Mouse (Mus musculus): ENCODE results near the gene Cpeb2. TPM values are rescaled to one million over a fixed set of nuclear protein-coding genes. Genes with fewer than 3 reads are reported as not detected.

Gene Cpeb2
- total RNA-seq, 2 experiments from 2014 or later, result 28.5 to 31.9 TPM

GRCm38 (mm10) chr5:43235997-43236396, 3.0 kb downstream of the Cpeb2 start:
- intact Hi-C loops (cut with DNase I), result loop anchor here (5.0 to 10.0 kb wide), 3 partner anchors 439 to 824 kb away; no protein-coding TSS in a partner anchor
- DNase-seq, result no peak

GRCm38 (mm10) chr5:43236476-43236875, 3.5 kb downstream of the Cpeb2 start:
- intact Hi-C loops (cut with DNase I), result loop anchor here (5.0 to 10.0 kb wide), 3 partner anchors 438 to 824 kb away; no protein-coding TSS in a partner anchor
- no peak for DNase-seq

- intact Hi-C loops (cut with DNase I), result loop anchor here (5.0 to 10.0 kb wide), 3 partner anchors 438 to 825 kb away; no protein-coding TSS in a partner anchor
- DNase-seq, result no peak
Observed at GRCm38 (mm10) chr5:43237238-43237637, 4.3 kb downstream of the Cpeb2 start.

GRCm38 (mm10) chr5:43239141-43239835, 6.3 kb downstream of the Cpeb2 start:
- intact Hi-C loops (cut with DNase I), result loop anchor here (5.0 to 10.0 kb wide), 3 partner anchors 436 to 827 kb away; no protein-coding TSS in a partner anchor

GRCm38 (mm10) chr5:43240729-43241128, 7.8 kb downstream of the Cpeb2 start:
- no peak for DNase-seq
- intact Hi-C loops (cut with DNase I), result loop anchor here (10.0 kb wide), 1 partner anchor 1396 kb away; the partner anchor contains the start of gene Bod1l

More at GRCm38 (mm10) chr5:43239141-43239835, 6.3 kb downstream of the Cpeb2 start:
- DNase-seq, result no peak

- no peak for DNase-seq
- intact Hi-C loops (cut with DNase I), result loop anchor here (10.0 kb wide), 1 partner anchor 1401 kb away; the partner anchor contains the start of gene Bod1l
Observed at GRCm38 (mm10) chr5:43246236-43246635, 13.3 kb downstream of the Cpeb2 start.

GRCm38 (mm10) chr5:43246954-43247353, 14.0 kb downstream of the Cpeb2 start:
- intact Hi-C loops (cut with DNase I), result loop anchor here (10.0 kb wide), 1 partner anchor 1402 kb away; the partner anchor contains the start of gene Bod1l
- DNase-seq, result no peak

GRCm38 (mm10) chr5:43248001-43248430, 15.0 kb downstream of the Cpeb2 start:
- no peak for DNase-seq
- intact Hi-C loops (cut with DNase I), result loop anchor here (10.0 kb wide), 1 partner anchor 1403 kb away; the partner anchor contains the start of gene Bod1l

GRCm38 (mm10) chr5:43257490-43257889, 24.5 kb downstream of the Cpeb2 start:
- no peak for DNase-seq
- intact Hi-C loops (cut with DNase I), result no loop called here

GRCm38 (mm10) chr5:43258472-43259142, 25.6 kb downstream of the Cpeb2 start:
- intact Hi-C loops (cut with DNase I), result no loop called here

GRCm38 (mm10) chr5:43261814-43262213, 28.8 kb downstream of the Cpeb2 start:
- no peak for DNase-seq
- intact Hi-C loops (cut with DNase I), result no loop called here

More at GRCm38 (mm10) chr5:43258472-43259142, 25.6 kb downstream of the Cpeb2 start:
- DNase-seq, result no peak

GRCm38 (mm10) chr5:43263951-43264350, 31.0 kb downstream of the Cpeb2 start:
- DNase-seq, result no peak
- intact Hi-C loops (cut with DNase I), result no loop called here

- no peak for DNase-seq
- intact Hi-C loops (cut with DNase I), result no loop called here
Observed at GRCm38 (mm10) chr5:43264696-43265095, 31.7 kb downstream of the Cpeb2 start.

- no peak for DNase-seq
- intact Hi-C loops (cut with DNase I), result no loop called here
Observed at GRCm38 (mm10) chr5:43277982-43278381, 45.0 kb downstream of the Cpeb2 start.

- no peak for DNase-seq
- intact Hi-C loops (cut with DNase I), result no loop called here
Observed at GRCm38 (mm10) chr5:43279774-43280173, 46.8 kb downstream of the Cpeb2 start.

GRCm38 (mm10) chr5:43285756-43286155, 52.8 kb downstream of the Cpeb2 start:
- intact Hi-C loops (cut with DNase I), result no loop called here
- no peak for DNase-seq

- intact Hi-C loops (cut with DNase I), result no loop called here
- DNase-seq, result no peak
Observed at GRCm38 (mm10) chr5:43289752-43290446, 56.9 kb downstream of the Cpeb2 start.

GRCm38 (mm10) chr5:43293136-43293535, 60.2 kb downstream of the Cpeb2 start:
- intact Hi-C loops (cut with DNase I), result no loop called here

GRCm38 (mm10) chr5:43297459-43297858, 64.5 kb downstream of the Cpeb2 start:
- intact Hi-C loops (cut with DNase I), result loop anchor here (5.0 kb wide), 1 partner anchor 55 kb away; no protein-coding TSS in a partner anchor
- DNase-seq, result peak in 1 of 2 experiments; percentile 7

More at GRCm38 (mm10) chr5:43293136-43293535, 60.2 kb downstream of the Cpeb2 start:
- DNase-seq, result no peak

- intact Hi-C loops (cut with DNase I), result loop anchor here (5.0 kb wide), 1 partner anchor 53 kb away; no protein-coding TSS in a partner anchor
- DNase-seq, result no peak
Observed at GRCm38 (mm10) chr5:43298975-43299374, 66.0 kb downstream of the Cpeb2 start.

All from heart, postnatal 36 days (tissue).